Mouse (Mus musculus): ENCODE results near the gene Plek.

GRCm38 (mm10) chr11:16932159-16932558, 120.0 kb downstream of the Plek start:
- TF ChIP-seq ELF1 (IDR thresholded peaks at IDR 0.05; ENCODE audit: low read depth, low read length) (no peak), MAFK (IDR thresholded peaks at IDR 0.05; ENCODE audit: insufficient replicate concordance, low read length) (no peak), UBTF (IDR thresholded peaks at IDR 0.05; ENCODE audit: low read depth, low read length) (no peak), CTCF (conservative IDR thresholded peaks at IDR 0.05 in 1 of 2, IDR thresholded peaks at IDR 0.05 in 1 of 2; ENCODE audit: low read depth in 2 of 2, low read length in 2 of 2) (no peak), E2F4 (IDR thresholded peaks at IDR 0.05; ENCODE audit: insufficient replicate concordance, low read depth, low read length) (no peak), POLR2AphosphoS2 (IDR thresholded peaks at IDR 0.05; ENCODE audit: low read depth, low read length) (no peak), ETS1 (conservative IDR thresholded peaks at IDR 0.05; ENCODE audit: low read depth, low read length) (no peak), EP300 (IDR thresholded peaks at IDR 0.05; ENCODE audit: low read length) (0 out of 2 replicates have a peak, but pooled peaks have one; percentile 16), USF2 (conservative IDR thresholded peaks at IDR 0.05; ENCODE audit: low read depth, low read length) (no peak)

Data from CH12.LX (cell line).